Mouse (Mus musculus) adrenal gland, postnatal 36 days (tissue): Measurements from ENCODE around the gene Bcl11b. TPM values are rescaled to one million over a fixed set of nuclear protein-coding genes. Genes with fewer than 3 reads are reported as not detected.

Experiments
- DNase-seq, 2 experiments: peaks; one replicate each; pipeline ENCODE4 v3.0.0; 2021; ENCODE audit warnings: mixed read lengths in 1 of 2
- total RNA-seq, 2 experiments: library from RNA; stranded (reverse); gene quantifications; 2 replicates each; pipeline ENCODE4 v1.2.3; 2021

Bcl11b gene
- total RNA-seq, 2 experiments from 2014 or later: 0.07 to 0.50 TPM

DNA sequence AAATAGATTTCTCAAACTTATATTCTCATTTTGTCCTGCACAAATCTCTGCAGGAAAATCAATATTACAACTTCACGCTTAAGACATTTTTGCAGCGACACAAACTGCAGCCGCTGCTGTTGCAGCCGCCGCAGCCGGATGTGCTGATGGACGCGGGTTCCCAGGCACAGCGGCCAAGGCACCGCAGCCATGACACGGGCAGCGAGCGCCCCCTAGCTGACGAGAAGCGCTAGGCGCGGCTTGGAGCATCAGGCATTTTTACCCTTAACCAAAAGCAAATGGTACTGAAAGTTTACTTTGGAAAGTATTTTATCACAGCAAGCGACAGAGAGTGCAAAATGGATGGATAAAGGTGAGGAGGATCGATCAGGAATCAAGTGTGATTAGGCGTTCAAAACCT, 4.7 kb downstream of the Bcl11b start:
- DNase-seq: peak; percentile 87 to 89

GRCm38 (mm10) chr12:107997901-107998300, 5.5 kb downstream of the Bcl11b start:
- no peak for DNase-seq

GRCm38 (mm10) chr12:107997241-107997640, 6.2 kb downstream of the Bcl11b start:
- DNase-seq: no peak

GRCm38 (mm10) chr12:107996773-107997172, 6.6 kb downstream of the Bcl11b start:
- no peak for DNase-seq

DNA sequence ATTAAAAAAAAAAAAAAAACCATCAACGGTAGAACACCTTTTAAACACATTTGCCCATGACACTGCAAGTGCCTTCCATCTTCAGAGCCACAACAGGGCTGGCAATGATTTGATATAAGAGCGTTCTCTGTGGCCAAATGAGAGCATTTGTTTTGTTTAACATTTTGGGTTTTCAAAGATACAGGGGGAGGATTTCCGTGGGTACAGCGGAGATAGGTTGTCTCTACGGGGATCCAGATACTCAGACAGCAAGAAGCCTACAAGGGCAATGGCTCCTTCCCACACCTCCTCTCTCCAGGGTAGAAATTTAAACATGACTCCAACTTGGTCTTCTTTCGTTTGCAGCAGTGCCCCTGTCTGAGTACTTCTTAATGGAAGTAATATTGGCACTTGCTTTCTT, 7.2 kb downstream of the Bcl11b start:
- no peak for DNase-seq

DNA sequence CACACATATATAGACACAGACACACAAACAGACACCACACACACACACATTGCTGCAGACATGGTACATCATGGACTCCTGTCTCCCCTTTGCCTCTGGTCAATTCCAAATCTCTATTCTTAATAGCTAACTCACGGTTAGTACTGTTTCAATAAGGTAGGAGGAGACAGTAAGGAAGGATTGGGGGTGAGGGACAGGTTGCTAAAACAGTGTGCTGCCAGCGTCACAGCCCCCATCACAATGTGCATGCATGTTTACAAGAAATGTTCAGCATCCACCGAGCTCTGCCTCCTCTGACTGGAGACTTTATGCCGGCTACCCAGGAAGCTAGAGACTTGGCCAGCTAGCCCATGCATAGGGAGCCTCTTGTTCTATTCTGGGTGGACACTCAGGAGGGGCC, 9.0 kb downstream of the Bcl11b start:
- no peak for DNase-seq

GRCm38 (mm10) chr12:107993029-107993428, 10.4 kb downstream of the Bcl11b start:
- DNase-seq: no peak

DNA sequence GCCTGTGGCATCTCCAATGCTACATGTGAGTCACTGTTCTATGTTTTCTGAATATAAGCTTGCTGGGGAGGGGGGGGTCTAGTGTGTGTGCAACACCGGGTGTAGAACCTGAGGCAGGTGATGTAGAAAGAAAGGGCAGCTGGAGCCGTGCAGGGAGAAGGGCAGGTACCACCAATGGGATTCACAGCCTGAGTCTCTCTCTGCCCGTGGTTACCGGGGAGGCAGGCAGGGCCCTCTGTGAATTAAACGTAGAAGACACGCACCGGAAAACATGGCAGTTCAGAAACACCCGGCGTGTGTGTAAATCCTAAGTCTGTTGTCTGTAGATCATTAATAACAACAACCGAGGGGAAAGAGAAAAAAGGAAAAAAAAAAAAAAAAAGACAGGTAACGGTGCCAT, 12.2 kb downstream of the Bcl11b start:
- DNase-seq: no peak

DNA sequence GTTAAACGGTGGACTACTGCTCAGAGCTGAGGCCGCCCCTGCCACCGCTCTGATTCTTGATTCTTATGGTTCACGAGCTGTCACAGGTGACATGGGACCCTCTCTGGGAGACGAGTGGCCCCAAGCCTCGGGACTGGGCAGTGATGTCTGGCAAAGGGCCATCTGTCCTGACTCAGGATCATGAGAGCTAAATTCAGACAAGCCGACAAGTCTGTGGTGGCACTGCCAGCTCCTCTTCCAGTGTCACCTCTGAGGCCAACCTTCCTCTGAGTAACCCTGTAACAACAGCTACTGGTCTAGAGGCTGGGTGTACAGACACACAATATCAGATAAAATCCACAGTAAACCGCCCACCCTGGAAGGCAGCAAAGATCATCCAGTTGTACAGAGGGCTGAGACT, 20.2 kb downstream of the Bcl11b start:
- DNase-seq: no peak

GRCm38 (mm10) chr12:107982306-107982705, 21.1 kb downstream of the Bcl11b start:
- no peak for DNase-seq

GRCm38 (mm10) chr12:107981231-107981630, 22.2 kb downstream of the Bcl11b start:
- no peak for DNase-seq

- peak; percentile 33 to 57 for DNase-seq
Observed at GRCm38 (mm10) chr12:107980261-107980961, 23.0 kb downstream of the Bcl11b start.

GRCm38 (mm10) chr12:107979710-107980260, 23.6 kb downstream of the Bcl11b start:
- peak; percentile 71 to 84 for DNase-seq

GRCm38 (mm10) chr12:107978736-107979255, 24.6 kb downstream of the Bcl11b start:
- no peak for DNase-seq

DNA sequence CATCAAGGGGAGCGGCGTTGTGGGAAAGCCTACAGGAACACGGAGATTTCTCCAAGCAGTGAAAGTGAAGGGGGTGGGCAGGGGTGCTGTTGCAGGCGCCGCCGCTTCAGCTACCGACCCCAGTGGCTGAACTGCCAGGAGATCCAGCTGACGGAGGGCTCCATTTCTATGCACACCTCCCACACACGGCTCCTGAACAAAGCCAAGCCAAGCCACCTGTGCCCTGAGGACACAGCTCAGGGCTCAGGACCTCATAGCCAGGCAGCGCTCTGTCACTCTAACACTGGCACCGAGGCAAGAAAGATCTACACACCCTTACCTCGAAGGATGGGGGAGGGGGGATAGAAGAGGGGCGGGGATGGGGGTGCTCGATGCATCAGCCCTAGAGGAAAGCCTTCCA, 25.3 kb downstream of the Bcl11b start:
- DNase-seq: no peak

DNA sequence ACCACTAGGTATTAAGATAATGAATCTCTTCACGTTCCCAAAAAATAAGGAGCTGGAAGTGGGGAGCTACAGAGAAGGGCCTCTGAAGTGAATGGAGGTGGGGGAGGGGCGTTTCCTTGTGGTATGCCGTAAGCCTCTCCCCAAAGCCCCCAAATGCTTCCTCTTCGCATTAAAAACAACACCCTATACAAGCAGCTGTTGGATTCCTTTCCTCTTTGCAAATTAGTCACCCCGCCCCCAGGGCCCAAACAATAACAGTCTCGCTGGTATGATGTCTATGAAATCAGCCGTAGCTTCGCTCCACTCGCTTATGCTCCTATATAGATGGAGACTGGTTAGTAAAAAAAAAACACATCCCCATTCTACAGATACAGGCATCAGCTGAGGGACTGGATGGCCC, 25.9 kb downstream of the Bcl11b start:
- no peak for DNase-seq

GRCm38 (mm10) chr12:107977086-107977485, 26.3 kb downstream of the Bcl11b start:
- DNase-seq: no peak

- no peak for DNase-seq
Observed at GRCm38 (mm10) chr12:107976571-107977001, 26.8 kb downstream of the Bcl11b start.

DNA sequence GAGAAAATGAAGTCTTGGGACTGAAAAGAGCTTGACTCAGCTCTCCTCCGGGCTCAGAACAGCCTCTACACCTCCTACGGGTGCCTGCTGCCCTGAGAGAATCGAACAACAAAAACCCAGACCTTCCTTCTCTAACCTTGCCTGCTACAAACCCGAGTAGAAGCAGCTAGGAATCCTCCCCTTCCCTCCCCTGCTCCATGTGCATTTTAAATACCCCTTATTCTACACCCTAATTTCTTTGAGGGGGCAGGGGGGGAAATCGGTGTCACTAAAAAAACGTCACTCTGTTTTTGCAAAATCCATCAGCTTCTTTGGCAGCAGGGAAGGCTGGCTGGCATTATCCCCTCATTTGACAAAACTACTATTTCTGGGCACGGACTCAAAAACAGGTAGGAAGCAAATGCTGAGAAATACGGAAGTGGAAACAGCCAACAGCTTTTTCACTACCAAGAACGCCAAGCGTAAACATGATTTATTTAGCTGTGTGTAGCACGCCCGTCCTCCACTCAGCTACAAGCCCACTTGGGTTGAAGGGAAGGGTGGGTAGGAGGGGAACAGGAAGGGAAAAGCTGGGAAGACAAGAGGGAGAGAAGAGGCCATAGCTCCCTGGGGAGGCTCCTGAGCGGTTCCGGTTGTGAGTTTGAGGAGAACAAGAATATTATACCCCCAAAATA, 27.4 kb downstream of the Bcl11b start:
- no peak for DNase-seq

DNA sequence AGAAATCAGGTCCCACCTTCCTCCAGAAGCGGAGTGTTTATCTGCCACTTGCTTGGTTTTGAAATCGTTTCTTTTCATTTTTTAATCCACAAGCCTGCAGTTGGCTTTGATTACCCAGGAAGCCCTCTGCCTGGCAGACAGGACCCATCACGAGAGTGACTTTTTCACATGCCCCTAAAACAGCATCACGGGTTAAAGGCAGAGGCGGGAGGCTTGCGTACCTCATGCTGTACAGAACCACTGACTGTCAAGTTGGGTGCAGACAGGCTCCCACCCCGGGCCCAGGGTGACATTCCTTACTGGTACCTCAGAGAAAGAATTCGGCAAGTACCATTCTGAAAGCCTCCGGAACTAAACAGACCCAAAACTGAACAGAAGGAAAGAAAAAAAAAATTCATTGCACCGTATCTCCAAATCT, 27.9 kb downstream of the Bcl11b start:
- DNase-seq: no peak

DNA sequence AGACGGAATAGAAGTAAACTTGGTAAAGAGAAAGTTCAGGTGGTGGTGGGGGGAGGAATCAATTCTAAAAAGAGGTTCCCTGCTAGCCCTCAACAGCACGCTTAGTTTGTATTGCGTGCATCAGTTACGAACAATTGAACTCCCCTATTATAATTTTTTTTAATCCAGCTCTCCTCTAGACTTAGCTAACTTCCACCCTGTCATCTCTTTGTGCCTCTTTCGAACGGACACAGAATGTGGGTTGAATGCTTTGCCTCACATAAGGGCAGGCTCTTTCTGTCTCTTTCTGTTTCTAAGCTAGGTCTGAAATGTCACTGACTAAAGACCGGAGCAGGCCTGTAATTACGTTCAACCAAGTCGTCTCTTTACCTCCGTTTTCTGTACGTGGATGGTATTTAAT, 28.9 kb downstream of the Bcl11b start:
- DNase-seq: no peak

DNA sequence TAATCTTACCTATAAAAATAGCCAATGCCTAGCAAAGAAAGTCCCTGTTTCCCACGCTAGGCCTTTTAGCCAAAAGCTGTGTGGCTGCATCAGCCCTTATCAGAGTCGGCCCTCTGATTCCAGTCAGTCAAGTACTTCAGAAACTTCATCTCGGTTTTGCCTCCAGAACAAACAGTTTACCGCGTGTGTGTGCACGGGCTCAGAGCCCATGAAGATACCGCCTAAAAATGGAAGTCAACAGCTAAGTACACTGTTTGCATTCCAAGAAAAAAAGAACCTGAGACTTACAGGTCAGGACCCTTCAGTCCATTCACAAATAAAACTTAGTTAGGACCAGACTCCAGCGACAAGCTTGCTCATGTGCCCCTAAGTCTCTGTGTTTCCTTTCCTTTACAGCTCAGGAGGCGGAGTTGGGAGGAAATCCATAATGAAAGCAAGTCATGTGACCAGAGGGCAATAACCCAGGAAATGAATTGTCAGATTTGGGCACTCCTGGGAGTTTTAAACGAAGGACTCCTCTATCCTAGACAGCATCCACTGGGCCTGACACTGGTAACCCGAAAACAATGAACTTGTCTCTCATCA, 29.8 kb downstream of the Bcl11b start:
- DNase-seq: no peak
